Mouse (Mus musculus) cerebellum, adult 2 months (tissue): ENCODE measurements around the gene Vmn1r208.
"Not testable (repeated sequence)": the region's sequence is repeated elsewhere in the genome, so short reads cannot be mapped to it uniquely, and the experiment has no call there.

ENCODE experiments used
- CTCF ChIP-seq: fragments of 200-500 bp; IDR thresholded peaks from 2 replicates; pipeline ENCODE4 v1.5.1; 2011; ENCODE audit warnings: low read depth, mild to moderate bottlenecking, control low read depth, low read length, moderate library complexity, borderline replicate concordance; ENCODE audit not compliant: insufficient read depth
- POLR2A ChIP-seq: fragments of 200-500 bp; IDR thresholded peaks from 2 replicates; pipeline ENCODE4 v1.6.1; 2011; ENCODE audit warnings: low read length, control low read depth, borderline replicate concordance; ENCODE audit not compliant: insufficient read depth

GRCm38 (mm10) chr13:22821601-22822000 is 44.4 kb upstream of the Vmn1r208 start:
- not testable (repeated sequence) for TF ChIP-seq CTCF, POLR2A
